Mouse (Mus musculus) lung, postnatal 0 days (tissue): Measurements from ENCODE around the gene Msh3. TPM values are rescaled to one million over a fixed set of nuclear protein-coding genes. Genes with fewer than 3 reads are reported as not detected.
"Not testable (repeated sequence)": the region's sequence is repeated elsewhere in the genome, so short reads cannot be mapped to it uniquely, and the experiment has no call there.

Source experiments
- ATAC-seq: fragments of 200-750 bp; cut with Nextera tagmentation; 2 replicates; pipeline ENCODE4 v1.8.0; 2017; ENCODE audit warnings: moderate library complexity
- DNase-seq: peaks from one replicate; pipeline ENCODE4 v3.0.0-alpha.2; 2016; ENCODE audit warnings: low spot score
- H3K27ac ChIP-seq: fragments of 300-500 bp; sonication (generic); 2 replicates; pipeline ENCODE4 v1.5.1; 2014; ENCODE audit warnings: antibody characterized with exemption, mild to moderate bottlenecking, low read length, mixed read lengths
- H3K27me3 ChIP-seq: fragments of 300-500 bp; sonication (generic); replicated peaks from 2 replicates; pipeline ENCODE4 v1.6.1; 2014; ENCODE audit warnings: low read length, mixed read lengths; ENCODE audit not compliant: insufficient read depth
- H3K36me3 ChIP-seq: fragments of 300-500 bp; sonication (generic); 2 replicates; pipeline ENCODE4 v1.6.1; 2014; ENCODE audit warnings: low read length, mixed read lengths; ENCODE audit not compliant: insufficient read depth
- H3K4me1 ChIP-seq: fragments of 300-500 bp; sonication (generic); 2 replicates; pipeline ENCODE4 v1.6.1; 2014; ENCODE audit warnings: antibody characterized with exemption, low read depth, low read length, mixed read lengths; ENCODE audit not compliant: insufficient read depth
- H3K4me2 ChIP-seq: fragments of 300-500 bp; sonication (generic); replicated peaks from 2 replicates; pipeline ENCODE4 v1.6.1; 2014; ENCODE audit warnings: low read depth, mild to moderate bottlenecking, low read length, moderate library complexity, mixed read lengths
- H3K4me3 ChIP-seq: fragments of 300-500 bp; sonication (generic); 2 replicates; pipeline ENCODE4 v1.5.1; 2014; ENCODE audit warnings: low read depth, low read length
- H3K9ac ChIP-seq: fragments of 300-500 bp; sonication (generic); replicated peaks from 2 replicates; pipeline ENCODE4 v1.6.1; 2014; ENCODE audit warnings: low read depth, mild to moderate bottlenecking
- H3K9me3 ChIP-seq: fragments of 300-500 bp; sonication (generic); 2 replicates; pipeline ENCODE4 v1.6.1; 2016; ENCODE audit warnings: low read length, mixed read lengths
- CTCF ChIP-seq: IDR thresholded peaks from 2 replicates; pipeline ENCODE4 v1.5.1; 2016; ENCODE audit warnings: antibody characterized with exemption, mild to moderate bottlenecking
- EP300 ChIP-seq: IDR thresholded peaks from 2 replicates; pipeline ENCODE4 v1.6.1; 2016; ENCODE audit warnings: antibody characterized with exemption, mild to moderate bottlenecking, control low read depth
- WGBS: fragments of 180-500 bp; shearing (Covaris S2); extraction: QIAGEN DNeasy Blood & Tissue Kit; methylation state at CpG from one replicate; pipeline ENCODE4 v1.1.7; 2014; 5-methylcytosine and 5-hydroxymethylcytosine counted together
- polyA plus RNA-seq: library from polyadenylated mRNA; unstranded; fragments of >200 nt; fragmentation: Nextera tagmentation; extraction: Ambion mirVana; gene quantifications from 2 replicates; pipeline ENCODE4 v1.2.1, GENCODE M21; 2015

The Msh3 gene
- polyA plus RNA-seq, 1 experiment from 2014 or later: 11.5 TPM

DNA sequence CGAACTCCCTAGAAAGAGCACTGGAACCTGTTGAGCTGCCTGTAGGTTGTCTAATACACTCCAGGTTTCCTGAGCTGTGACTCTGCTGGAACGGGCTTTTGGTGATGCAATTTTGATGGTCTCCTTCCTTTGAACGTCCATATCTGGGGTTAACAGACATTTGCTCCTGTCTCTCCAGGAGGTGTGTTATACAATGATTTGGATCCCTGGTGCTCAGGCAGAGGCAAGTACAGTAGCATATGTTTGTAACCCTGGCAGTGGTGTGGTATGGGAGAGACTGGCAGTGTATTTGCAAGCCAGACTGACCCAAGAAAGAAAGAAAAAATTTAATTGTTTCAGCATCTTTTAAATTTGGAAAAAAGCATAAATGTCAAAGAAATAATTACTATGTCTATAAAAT, 32.6 kb upstream of the Msh3 start:
- no peaks in the 10 kb centered on the region for H3K36me3 ChIP-seq
- WGBS: 74% methylated on average over 3 of the region's 3 CpGs
- ATAC-seq: no peak
- H3K9me3 ChIP-seq: no peaks in the 10 kb centered on the region
- H3K27me3 ChIP-seq: no peaks in the 10 kb centered on the region
- H3K27ac ChIP-seq: no peak overlapping the region
- no peak for DNase-seq
- no peak overlapping the region for H3K4me2 ChIP-seq
- TF ChIP-seq CTCF (no peak), EP300 (no peak)
- no peak overlapping the region for H3K4me3 ChIP-seq
- no peaks in the 10 kb centered on the region for H3K4me1 ChIP-seq
- H3K9ac ChIP-seq: no peak overlapping the region

- H3K27me3 ChIP-seq, H3K4me2 ChIP-seq, H3K4me3 ChIP-seq, H3K9me3 ChIP-seq, H3K27ac ChIP-seq, H3K9ac ChIP-seq, H3K36me3 ChIP-seq, H3K4me1 ChIP-seq, DNase-seq, ATAC-seq: not testable (repeated sequence)
- 96% methylated on average over 5 of the region's 6 CpGs for WGBS
Measured at GRCm38 (mm10) chr13:92371466-92371865, 16.7 kb upstream of the Msh3 start.

DNA sequence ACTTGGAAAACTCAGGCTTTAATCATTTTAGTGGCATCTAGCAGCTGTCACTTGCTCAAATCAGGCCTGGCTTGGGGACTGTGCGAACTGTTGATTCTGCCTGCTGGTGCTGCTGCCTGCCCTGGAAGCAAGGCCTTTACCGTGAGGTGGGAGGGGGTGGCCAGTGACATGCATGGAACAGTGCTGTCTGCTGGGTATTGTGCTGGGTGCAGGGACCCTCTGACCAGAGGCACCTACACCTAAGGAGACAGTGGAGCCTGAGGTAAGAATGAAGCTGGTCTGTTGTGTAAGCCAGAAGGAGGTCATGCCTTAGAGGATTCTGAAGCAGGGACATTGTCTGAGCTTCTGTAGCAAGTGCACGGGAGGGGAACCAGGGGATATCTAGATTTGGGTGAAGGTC, 16.0 kb upstream of the Msh3 start:
- Histone ChIP-seq H3K4me3 (no peak overlapping the region), H3K27me3 (no peaks in the 10 kb centered on the region), H3K4me1 (no peaks in the 10 kb centered on the region), H3K4me2 (no peak overlapping the region), H3K9me3 (no peaks in the 10 kb centered on the region), H3K27ac (no peak overlapping the region), H3K36me3 (no peaks in the 10 kb centered on the region), H3K9ac (no peak overlapping the region)
- DNase-seq (no peak), ATAC-seq (no peak)
- TF ChIP-seq EP300: no peak
- no peak for TF ChIP-seq CTCF
- WGBS: 95% methylated on average over 3 of the region's 3 CpGs

DNA sequence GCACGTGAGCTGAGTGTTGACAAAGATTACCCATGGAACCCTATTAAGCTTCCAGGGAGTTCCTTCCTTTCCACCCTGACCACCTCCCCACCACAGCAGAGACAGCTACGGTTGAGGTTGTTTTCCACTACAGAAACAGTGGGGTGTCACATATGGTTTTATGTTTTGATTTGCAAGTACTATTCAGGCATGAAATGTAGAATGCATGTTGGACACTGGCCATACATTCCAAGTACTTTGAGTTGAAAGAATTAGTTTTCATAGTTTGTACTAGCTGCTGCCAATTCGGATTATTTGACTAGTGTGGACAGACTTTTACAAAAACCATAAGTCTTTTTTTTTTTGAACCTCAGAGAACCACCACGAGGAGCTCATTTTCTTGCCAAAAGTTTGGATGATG, 10.5 kb upstream of the Msh3 start:
- H3K4me2 ChIP-seq: no peak overlapping the region
- no peak overlapping the region for H3K27ac ChIP-seq
- ATAC-seq (no peak), DNase-seq (no peak)
- 0 out of 2 replicates have a peak, but pooled peaks cover 2% of the 10 kb centered on the region for H3K4me1 ChIP-seq
- no peak overlapping the region for H3K4me3 ChIP-seq
- TF ChIP-seq EP300 (no peak), CTCF (no peak)
- H3K36me3 ChIP-seq: no peaks in the 10 kb centered on the region
- no peaks in the 10 kb centered on the region for H3K9me3 ChIP-seq
- 63% methylated on average over 4 of the region's 4 CpGs for WGBS
- no peaks in the 10 kb centered on the region for H3K27me3 ChIP-seq
- H3K9ac ChIP-seq: no peak overlapping the region

GRCm38 (mm10) chr13:92361609-92362008, 6.8 kb upstream of the Msh3 start:
- Histone ChIP-seq H3K27me3 (no peaks in the 10 kb centered on the region), H3K4me3 (no peak overlapping the region), H3K9ac (no peak overlapping the region), H3K4me1 (0 out of 2 replicates have a peak, but pooled peaks cover 2% of the 10 kb centered on the region), H3K4me2 (no peak overlapping the region), H3K27ac (no peak overlapping the region), H3K9me3 (no peaks in the 10 kb centered on the region), H3K36me3 (no peaks in the 10 kb centered on the region)
- TF ChIP-seq EP300 (no peak), CTCF (no peak)
- 73% methylated on average over 2 of the region's 2 CpGs for WGBS
- ATAC-seq (no peak), DNase-seq (no peak)

GRCm38 (mm10) chr13:92357644-92358043, 2.8 kb upstream of the Msh3 start:
- no peak overlapping the region for H3K4me3 ChIP-seq
- H3K27me3 ChIP-seq: no peaks in the 10 kb centered on the region
- DNase-seq (no peak), ATAC-seq (no peak)
- TF ChIP-seq EP300: no peak
- peak; percentile 37 for TF ChIP-seq CTCF
- no peaks in the 10 kb centered on the region for H3K9me3 ChIP-seq
- H3K4me2 ChIP-seq: no peak overlapping the region
- no peaks in the 10 kb centered on the region for H3K36me3 ChIP-seq
- H3K4me1 ChIP-seq: 0 out of 2 replicates have a peak, but pooled peaks cover 4% of the 10 kb centered on the region
- no peak overlapping the region for H3K27ac ChIP-seq
- 46% methylated on average over 2 of the region's 2 CpGs for WGBS
- H3K9ac ChIP-seq: no peak overlapping the region

DNA sequence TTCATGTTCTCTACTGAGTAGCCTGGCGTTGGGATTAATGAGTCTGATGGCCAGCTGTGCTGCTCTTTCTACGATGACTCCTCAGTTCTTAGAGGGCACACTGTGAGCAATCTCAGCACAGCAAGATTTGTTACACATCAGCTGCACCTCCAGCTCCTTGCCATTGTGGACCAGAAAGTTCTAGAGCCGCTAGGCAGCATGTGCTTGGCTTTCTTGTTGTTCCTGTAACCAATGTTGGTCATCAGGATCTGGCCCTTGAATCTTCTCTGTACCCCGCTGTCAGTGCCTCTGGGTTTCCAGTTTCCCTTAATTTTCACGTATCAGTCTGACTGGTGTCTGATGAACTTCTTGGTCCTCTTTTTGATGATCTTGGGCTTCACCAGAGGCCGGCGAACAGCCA, 1.6 kb upstream of the Msh3 start:
- no peak overlapping the region for H3K4me2 ChIP-seq
- no peak overlapping the region for H3K27ac ChIP-seq
- 0 out of 2 replicates have a peak, but pooled peaks cover 4% of the 10 kb centered on the region for H3K4me1 ChIP-seq
- ATAC-seq (no peak), DNase-seq (no peak)
- H3K36me3 ChIP-seq: no peaks in the 10 kb centered on the region
- WGBS: 79% methylated on average over 7 of the region's 7 CpGs
- H3K9ac ChIP-seq: no peak overlapping the region
- H3K27me3 ChIP-seq: no peaks in the 10 kb centered on the region
- H3K9me3 ChIP-seq: no peaks in the 10 kb centered on the region
- TF ChIP-seq CTCF: no peak
- TF ChIP-seq EP300: no peak
- H3K4me3 ChIP-seq: no peak overlapping the region
